Mouse (Mus musculus): Measurements from ENCODE around the gene Fbf1. TPM values are rescaled to one million over a fixed set of nuclear protein-coding genes. Genes with fewer than 3 reads are reported as not detected.

Fbf1 gene
- polyA plus RNA-seq, 1 experiment from 2014 or later, result 3.7 TPM

GRCm38 (mm10) chr11:116146294-116146985 is 21.5 kb downstream of the Fbf1 start:
- no peak for ATAC-seq
- Histone ChIP-seq H3K9me3 (ENCODE audit: control insufficient read depth) (no peaks in the 10 kb centered on the region), H3K36me3 (ENCODE audit: control insufficient read depth, insufficient read depth) (peaks cover 77% of the 10 kb centered on the region)

GRCm38 (mm10) chr11:116145481-116146293 is 22.3 kb downstream of the Fbf1 start:
- WGBS, result 79% methylated on average over 18 of the region's 18 CpGs
- peaks cover 70% of the 10 kb centered on the region for H3K36me3 ChIP-seq (ENCODE audit: control insufficient read depth, insufficient read depth)

More at GRCm38 (mm10) chr11:116146294-116146985, 21.5 kb downstream of the Fbf1 start:
- TF ChIP-seq CTCF (IDR thresholded peaks at IDR 0.05; ENCODE audit: low read depth), result no peak
- WGBS, result 83% methylated on average over 25 of the region's 25 CpGs
- Histone ChIP-seq H3K4me3 (ENCODE audit: low read depth, low read length) (no peak overlapping the region), H3K9ac (ENCODE audit: low read depth, low read length) (no peak overlapping the region), H3K27me3 (replicated peaks; ENCODE audit: control insufficient read depth, insufficient read depth, low read length) (no peaks in the 10 kb centered on the region), H3K27ac (ENCODE audit: low read depth, low read length) (no peak overlapping the region), H3K4me2 (replicated peaks; ENCODE audit: low read depth) (no peak overlapping the region), H3K4me1 (replicated peaks; ENCODE audit: control insufficient read depth, insufficient read depth, low read length) (no peaks in the 10 kb centered on the region)

GRCm38 (mm10) chr11:116143468-116143867 is 24.5 kb downstream of the Fbf1 start:
- no peaks in the 10 kb centered on the region for H3K27me3 ChIP-seq (replicated peaks; ENCODE audit: control insufficient read depth, insufficient read depth, low read length)
- H3K4me3 ChIP-seq (ENCODE audit: low read depth, low read length), result no peak overlapping the region
- H3K9ac ChIP-seq (ENCODE audit: low read depth, low read length), result no peak overlapping the region
- H3K36me3 ChIP-seq (ENCODE audit: control insufficient read depth, insufficient read depth), result peaks cover 50% of the 10 kb centered on the region
- H3K4me2 ChIP-seq (replicated peaks; ENCODE audit: low read depth), result no peak overlapping the region
- ATAC-seq, result no peak
- H3K9me3 ChIP-seq (ENCODE audit: control insufficient read depth), result no peaks in the 10 kb centered on the region
- 93% methylated on average over 3 of the region's 3 CpGs for WGBS
- no peak for TF ChIP-seq CTCF (IDR thresholded peaks at IDR 0.05; ENCODE audit: low read depth)
- H3K27ac ChIP-seq (ENCODE audit: low read depth, low read length), result no peak overlapping the region
- H3K4me1 ChIP-seq (replicated peaks; ENCODE audit: control insufficient read depth, insufficient read depth, low read length), result no peaks in the 10 kb centered on the region

More at GRCm38 (mm10) chr11:116145481-116146293, 22.3 kb downstream of the Fbf1 start:
- Histone ChIP-seq H3K4me2 (replicated peaks; ENCODE audit: low read depth) (no peak overlapping the region), H3K4me1 (replicated peaks; ENCODE audit: control insufficient read depth, insufficient read depth, low read length) (no peaks in the 10 kb centered on the region), H3K9me3 (ENCODE audit: control insufficient read depth) (no peaks in the 10 kb centered on the region), H3K9ac (ENCODE audit: low read depth, low read length) (no peak overlapping the region), H3K4me3 (ENCODE audit: low read depth, low read length) (no peak overlapping the region), H3K27me3 (replicated peaks; ENCODE audit: control insufficient read depth, insufficient read depth, low read length) (no peaks in the 10 kb centered on the region), H3K27ac (ENCODE audit: low read depth, low read length) (no peak overlapping the region)
- no peak for TF ChIP-seq CTCF (IDR thresholded peaks at IDR 0.05; ENCODE audit: low read depth)
- ATAC-seq, result no peak

GRCm38 (mm10) chr11:116142211-116142991 is 25.6 kb downstream of the Fbf1 start:
- no peak overlapping the region for H3K4me2 ChIP-seq (replicated peaks; ENCODE audit: low read depth)
- H3K27ac ChIP-seq (ENCODE audit: low read depth, low read length), result no peak overlapping the region
- H3K27me3 ChIP-seq (replicated peaks; ENCODE audit: control insufficient read depth, insufficient read depth, low read length), result no peaks in the 10 kb centered on the region
- no peak for TF ChIP-seq CTCF (IDR thresholded peaks at IDR 0.05; ENCODE audit: low read depth)
- ATAC-seq, result no peak
- H3K4me3 ChIP-seq (ENCODE audit: low read depth, low read length), result no peak overlapping the region
- WGBS, result 69% methylated on average over 10 of the region's 10 CpGs
- no peaks in the 10 kb centered on the region for H3K4me1 ChIP-seq (replicated peaks; ENCODE audit: control insufficient read depth, insufficient read depth, low read length)
- no peak overlapping the region for H3K9ac ChIP-seq (ENCODE audit: low read depth, low read length)
- peaks cover 40% of the 10 kb centered on the region for H3K36me3 ChIP-seq (ENCODE audit: control insufficient read depth, insufficient read depth)
- H3K9me3 ChIP-seq (ENCODE audit: control insufficient read depth), result no peaks in the 10 kb centered on the region

GRCm38 (mm10) chr11:116138468-116139138 is 29.4 kb downstream of the Fbf1 start, which contains the start of gene Mrpl38:
Gene Mrpl38 (minus strand): TSS chr11:116138868.
- peak; percentile 90 for TF ChIP-seq CTCF (IDR thresholded peaks at IDR 0.05; ENCODE audit: low read depth)
- Histone ChIP-seq H3K4me3 (ENCODE audit: low read depth, low read length) (peak within 1 kb of the TSS; percentile 89), H3K4me2 (replicated peaks; ENCODE audit: low read depth) (peak within 1 kb of the TSS; percentile 83), H3K36me3 (ENCODE audit: control insufficient read depth, insufficient read depth) (peaks cover 26% of the 10 kb centered on the region; the same call in 1 of the 2 replicates), H3K9ac (ENCODE audit: low read depth, low read length) (peak within 1 kb of the TSS; percentile 51), H3K4me1 (replicated peaks; ENCODE audit: control insufficient read depth, insufficient read depth, low read length) (no peaks in the 10 kb centered on the region), H3K27ac (ENCODE audit: low read depth, low read length) (peak within 1 kb of the TSS; percentile 17), H3K27me3 (replicated peaks; ENCODE audit: control insufficient read depth, insufficient read depth, low read length) (no peaks in the 10 kb centered on the region), H3K9me3 (ENCODE audit: control insufficient read depth) (no peaks in the 10 kb centered on the region)
- peak; percentile 95 for ATAC-seq
- under 1% methylated on average over 54 of the region's 60 CpGs for WGBS
